ENCODE assay signal across 12 mouse cellular contexts in genomic region chr4:155295996-155296395, GRCm38 (mm10). TPM values are rescaled to one million over a fixed set of nuclear protein-coding genes. Genes with fewer than 3 reads are reported as not detected.
A peak's percentile ranks its signal among the peaks of the same experiment; 100 is the strongest.
DNase-seq lines count a peak whose midpoint lies in the region; ATAC-seq and TF ChIP-seq lines count a peak whose summit lies in the region.
"Had no signal": no experiment of that assay in that cellular context is flagged by ENCODE, and none has a peak within 500 bp of the region (broad histone marks: within the 10 kb centered on the region; RNA-seq: fewer than 3 reads in every experiment).

No protein-coding gene starts in this region.

- H3K4me3 ChIP-seq in limb, embryonic 14.5 days (replicated peaks; ENCODE audit: low read length): no peak overlapping the region
- H3K4me3 ChIP-seq in neural tube, embryonic 15.5 days (replicated peaks): no peak overlapping the region
- H3K4me3 ChIP-seq: neural tube, embryonic 12.5 days; stomach, embryonic 15.5 days had no signal

- no peaks in the 10 kb centered on the region for H3K27me3 ChIP-seq in limb, embryonic 14.5 days (ENCODE audit: control insufficient read depth, insufficient read depth, low read length)
- H3K27me3 ChIP-seq in neural tube, embryonic 15.5 days (replicated peaks): no peaks in the 10 kb centered on the region
- H3K27me3 ChIP-seq: neural tube, embryonic 12.5 days; stomach, embryonic 15.5 days had no signal

- H3K27ac ChIP-seq in limb, embryonic 14.5 days (replicated peaks; ENCODE audit: low read depth, low read length): no peak overlapping the region
- H3K27ac ChIP-seq in neural tube, embryonic 15.5 days (replicated peaks): no peak overlapping the region
- H3K27ac ChIP-seq: neural tube, embryonic 12.5 days; stomach, embryonic 15.5 days had no signal

- H3K4me1 ChIP-seq in limb, embryonic 14.5 days (ENCODE audit: control insufficient read depth, insufficient read depth, low read length): peaks cover 5% of the 10 kb centered on the region; the same call in 1 of the 2 replicates
- H3K4me1 ChIP-seq in neural tube, embryonic 15.5 days: no peaks in the 10 kb centered on the region
- H3K4me1 ChIP-seq: neural tube, embryonic 12.5 days; stomach, embryonic 15.5 days had no signal

- H3K9ac ChIP-seq in limb, embryonic 14.5 days (ENCODE audit: low read depth, low read length, severe bottlenecking): no peak overlapping the region
- no peak overlapping the region for H3K9ac ChIP-seq in neural tube, embryonic 15.5 days (replicated peaks)
- H3K9ac ChIP-seq: neural tube, embryonic 12.5 days; stomach, embryonic 15.5 days had no signal

- no peak for ATAC-seq in limb, embryonic 14.5 days (ENCODE audit: low FRiP score, low read depth)
- no peak for ATAC-seq in neural tube, embryonic 15.5 days (ENCODE audit: low FRiP score)

- H3K9me3 ChIP-seq in limb, embryonic 14.5 days (ENCODE audit: control insufficient read depth, low read length): no peaks in the 10 kb centered on the region
- H3K9me3 ChIP-seq in neural tube, embryonic 15.5 days (replicated peaks): no peaks in the 10 kb centered on the region
- H3K9me3 ChIP-seq: neural tube, embryonic 12.5 days; stomach, embryonic 15.5 days had no signal

- H3K36me3 ChIP-seq in limb, embryonic 14.5 days (ENCODE audit: control insufficient read depth, insufficient read depth, low read length): no peaks in the 10 kb centered on the region
- H3K36me3 ChIP-seq in neural tube, embryonic 15.5 days: peaks cover 19% of the 10 kb centered on the region
- H3K36me3 ChIP-seq: neural tube, embryonic 12.5 days; stomach, embryonic 15.5 days had no signal

- WGBS in limb, embryonic 14.5 days: 70% methylated on average over 4 of the region's 4 CpGs
- 70% methylated on average over 4 of the region's 4 CpGs for WGBS in neural tube, embryonic 15.5 days

- TF ChIP-seq POLR2A in limb, embryonic 14.5 days (IDR thresholded peaks at IDR 0.05; ENCODE audit: borderline replicate concordance, extremely low read depth, insufficient read depth, insufficient read length): no peak

- no peak overlapping the region for H3K4me2 ChIP-seq in limb, embryonic 14.5 days (replicated peaks; ENCODE audit: low read depth, low read length, severe bottlenecking)
- H3K4me2 ChIP-seq in neural tube, embryonic 15.5 days: no peak overlapping the region
- H3K4me2 ChIP-seq: neural tube, embryonic 12.5 days; stomach, embryonic 15.5 days had no signal

- DNase-seq in gastrocnemius, postnatal 10 days: peak; percentile 47
- no peak for DNase-seq in gastrocnemius, adult 8-10 months (ENCODE audit: low spot score in 2 of 2)
- peak; percentile 74 for DNase-seq in brain, embryonic 18.5 days (ENCODE audit: low read depth, low spot score)
- peak; percentile 76 for DNase-seq in layer of hippocampus, adult 11-12 months (ENCODE audit: low spot score)
- peak; percentile 38 for DNase-seq in limb, embryonic 14.5 days (ENCODE audit: low spot score)
- no peak for DNase-seq in adrenal gland, postnatal 25 days
- DNase-seq in kidney, postnatal 14 days: no peak
- DNase-seq: kidney, postnatal 25 days; lung, postnatal 14 days had no signal

RNA-seq across cellular contexts. Expression of gene Faap20, which starts 46.4 kb away (rescaled TPM):
- total RNA-seq in gastrocnemius, postnatal 10 days (2021): 10 to 100 TPM; 18.9 to 26.4 TPM
- total RNA-seq in gastrocnemius, adult 8-10 months (2022): 1 to 10 TPM; 3.6 to 6.8 (median 5.0) TPM
- 64.6 and 85.1 TPM in 2 replicates for polyA plus RNA-seq in limb, embryonic 14.5 days (2012; rRNA removed)
- polyA plus RNA-seq in limb, embryonic 14.5 days (2014; fragmentation: Nextera tagmentation; extraction: Ambion mirVana): 72.5 and 84.8 TPM in 2 replicates
- 45.9 and 55.2 TPM in 2 replicates for total RNA-seq in adrenal gland, postnatal 25 days (2021)
- 69.7 and 73.1 TPM in 2 replicates for polyA plus RNA-seq in neural tube, embryonic 15.5 days (2015; fragmentation: Nextera tagmentation; extraction: Ambion mirVana)

Comparison
In these comparisons a context has a peak if more than half of its experiments do, and no peak if none do; other contexts are left out.
1. DNase-seq: peak in gastrocnemius, postnatal 10 days (single experiment), brain, embryonic 18.5 days (single experiment), layer of hippocampus, adult 11-12 months (single experiment) and limb, embryonic 14.5 days (single experiment); none in gastrocnemius, adult 8-10 months (0 of 2), adrenal gland, postnatal 25 days (single experiment) and kidney, postnatal 14 days (single experiment).